Mouse (Mus musculus): ENCODE measurements around the gene Emc10. TPM values are rescaled to one million over a fixed set of nuclear protein-coding genes. Genes with fewer than 3 reads are reported as not detected.

Gene Emc10
- polyA plus RNA-seq, 1 experiment: 67.7 TPM

DNA sequence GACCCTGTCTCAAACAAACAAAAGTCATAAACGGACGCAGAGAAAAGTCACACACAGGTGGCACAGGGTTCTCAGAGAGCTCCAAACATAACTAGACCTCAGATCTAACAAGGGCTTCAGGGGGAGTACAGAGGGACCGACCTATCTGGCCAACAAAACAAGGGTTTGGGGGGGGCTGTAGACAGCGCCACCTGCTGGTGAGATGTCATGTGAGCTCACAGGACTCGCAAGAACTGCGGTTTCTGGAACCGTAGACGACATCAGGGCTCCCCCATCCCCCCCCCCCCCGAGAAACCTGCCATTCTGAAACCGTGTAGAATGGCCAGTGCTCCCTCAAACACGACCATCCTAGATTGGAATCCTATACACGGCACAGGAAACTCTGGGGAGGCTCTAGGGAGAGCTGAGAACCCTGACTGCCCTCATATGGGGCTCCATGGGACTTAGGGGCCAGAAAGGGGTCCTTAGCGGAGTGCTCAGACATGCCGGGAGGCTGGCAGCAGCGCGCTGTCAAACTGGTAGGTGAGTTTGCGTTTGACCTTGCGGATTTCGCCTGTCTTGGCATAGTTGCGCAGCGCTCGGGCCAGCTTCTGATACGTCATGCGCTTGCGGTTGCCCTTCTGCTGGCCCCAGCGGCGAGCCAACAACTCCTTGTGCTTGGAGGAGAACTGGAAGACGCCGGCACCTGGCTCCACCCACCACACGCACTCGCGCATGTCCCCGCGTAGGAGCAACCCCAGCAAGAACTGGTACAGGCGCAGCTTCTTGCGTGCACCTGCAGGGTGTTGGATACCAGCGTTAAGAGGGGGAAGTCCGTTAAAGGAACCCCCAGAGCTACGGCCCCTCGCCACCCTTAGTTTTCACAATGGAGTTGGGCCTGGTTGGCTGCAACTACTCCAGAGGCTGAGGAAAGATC is 31.4 kb upstream of the Emc10 start:
- Histone ChIP-seq H3K9ac (ENCODE audit: low read depth, poor library complexity, severe bottlenecking) (peak overlapping the region; percentile 29; the same call in 1 of the 2 replicates), H3K27ac (ENCODE audit: insufficient read depth, low read length) (no peak overlapping the region), H3K4me3 (ENCODE audit: low read depth, low read length) (peak overlapping the region; percentile 73), H3K9me3 (replicated peaks; ENCODE audit: control insufficient read depth, insufficient read depth, low read length, poor library complexity, severe bottlenecking) (no peaks in the 10 kb centered on the region), H3K27me3 (ENCODE audit: control insufficient read depth, insufficient read depth, low read length, poor library complexity, severe bottlenecking) (no peaks in the 10 kb centered on the region), H3K4me1 (ENCODE audit: control insufficient read depth, insufficient read depth, low read length) (peaks cover 9% of the 10 kb centered on the region), H3K36me3 (ENCODE audit: control insufficient read depth, insufficient read depth, low read length, poor library complexity, severe bottlenecking) (no peaks in the 10 kb centered on the region)
- TF ChIP-seq EP300 (IDR thresholded peaks at IDR 0.05; ENCODE audit: insufficient read depth, low read depth, low read length) (no peak), CTCF (IDR thresholded peaks at IDR 0.05; ENCODE audit: low read depth, low read length) (peak; percentile 85)

DNA sequence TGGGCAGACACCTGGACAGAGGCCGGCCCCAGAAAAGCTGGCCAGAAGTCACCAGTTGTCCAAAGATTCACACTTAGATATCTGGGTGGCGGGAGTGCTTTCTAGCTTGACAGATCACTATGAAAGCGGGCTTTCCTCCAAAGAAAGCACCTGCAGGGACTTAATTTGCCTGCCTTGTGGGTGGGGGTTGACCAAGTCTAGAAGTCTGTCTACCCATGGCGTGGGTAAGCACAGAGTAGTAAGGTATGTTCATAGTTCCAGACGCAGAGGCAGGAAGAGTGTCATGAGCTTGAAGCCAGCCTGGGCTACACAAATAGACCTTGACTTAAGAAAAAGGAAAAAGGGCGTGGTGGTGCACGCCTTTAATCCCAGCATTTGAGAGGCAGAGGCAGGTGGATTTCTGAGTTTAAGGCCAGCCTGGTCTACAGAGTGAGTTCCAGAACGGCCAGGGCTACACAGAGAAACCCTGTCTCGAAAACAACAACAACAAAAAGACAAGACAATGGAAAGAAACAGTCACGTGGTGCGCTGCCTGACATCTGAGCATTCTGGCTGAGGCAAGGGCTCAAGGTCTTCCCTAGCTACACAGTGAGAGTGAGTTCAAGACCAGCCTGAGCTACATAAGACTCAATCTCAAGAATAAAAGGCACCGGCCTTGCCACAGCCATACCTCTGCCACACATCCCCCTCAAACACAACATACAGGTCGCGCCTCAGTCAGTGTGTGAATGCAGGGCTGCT is 30.3 kb upstream of the Emc10 start:
- Histone ChIP-seq H3K4me1 (ENCODE audit: control insufficient read depth, insufficient read depth, low read length) (peaks cover 9% of the 10 kb centered on the region), H3K36me3 (ENCODE audit: control insufficient read depth, insufficient read depth, low read length, poor library complexity, severe bottlenecking) (no peaks in the 10 kb centered on the region), H3K27ac (ENCODE audit: insufficient read depth, low read length) (peak overlapping the region; percentile 31; the same call in 1 of the 2 replicates), H3K9ac (ENCODE audit: low read depth, poor library complexity, severe bottlenecking) (no peak overlapping the region), H3K27me3 (ENCODE audit: control insufficient read depth, insufficient read depth, low read length, poor library complexity, severe bottlenecking) (no peaks in the 10 kb centered on the region), H3K9me3 (replicated peaks; ENCODE audit: control insufficient read depth, insufficient read depth, low read length, poor library complexity, severe bottlenecking) (no peaks in the 10 kb centered on the region), H3K4me3 (ENCODE audit: low read depth, low read length) (no peak overlapping the region)
- TF ChIP-seq POLR2A (IDR thresholded peaks at IDR 0.05; ENCODE audit: insufficient read depth, low read length): no peak
- no peak for TF ChIP-seq CTCF (IDR thresholded peaks at IDR 0.05; ENCODE audit: low read depth, low read length)
- TF ChIP-seq EP300 (IDR thresholded peaks at IDR 0.05; ENCODE audit: insufficient read depth, low read depth, low read length): no peak

DNA sequence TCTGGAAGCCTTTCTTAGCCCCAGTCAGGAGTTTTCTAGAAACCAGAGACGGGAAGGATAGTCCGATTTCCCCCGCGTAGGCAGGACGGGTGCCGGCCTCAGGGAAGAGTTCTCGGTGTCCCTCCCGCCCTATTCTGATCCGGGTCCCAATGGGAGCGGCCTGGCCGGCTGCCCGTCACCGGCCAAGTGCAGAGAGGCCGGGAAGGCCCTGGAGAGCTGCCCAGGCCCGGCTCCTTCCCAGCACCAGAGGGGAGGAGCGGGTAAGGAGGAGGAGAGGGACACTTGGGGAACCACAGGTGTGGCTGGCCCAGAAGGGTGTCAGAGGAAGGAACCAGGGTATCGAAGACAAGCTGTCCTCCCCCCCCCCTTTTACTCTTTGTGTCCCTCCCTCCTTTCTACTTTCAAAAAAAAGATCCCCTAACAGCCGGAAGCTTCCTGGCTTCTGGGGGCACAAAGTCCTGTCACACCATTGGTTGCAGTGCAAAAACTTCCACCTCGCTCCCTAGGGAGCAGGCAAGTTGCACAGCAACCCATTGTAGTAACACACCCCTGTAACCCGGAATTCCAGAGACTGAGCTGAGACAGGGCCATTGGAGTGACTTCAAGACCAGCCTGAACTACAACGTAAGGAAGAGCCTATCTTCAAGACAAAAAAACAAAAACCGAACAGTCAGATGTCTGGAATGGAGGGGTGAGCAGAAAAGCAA is 28.9 kb upstream of the Emc10 start:
- no peaks in the 10 kb centered on the region for H3K36me3 ChIP-seq (ENCODE audit: control insufficient read depth, insufficient read depth, low read length, poor library complexity, severe bottlenecking)
- H3K4me1 ChIP-seq (ENCODE audit: control insufficient read depth, insufficient read depth, low read length): peaks cover 9% of the 10 kb centered on the region
- H3K27ac ChIP-seq (ENCODE audit: insufficient read depth, low read length): peak overlapping the region; percentile 45
- H3K4me3 ChIP-seq (ENCODE audit: low read depth, low read length): peak overlapping the region; percentile 9
- H3K9ac ChIP-seq (ENCODE audit: low read depth, poor library complexity, severe bottlenecking): peak overlapping the region; percentile 63
- TF ChIP-seq POLR2A (IDR thresholded peaks at IDR 0.05; ENCODE audit: insufficient read depth, low read length): no peak
- TF ChIP-seq CTCF (IDR thresholded peaks at IDR 0.05; ENCODE audit: low read depth, low read length): no peak
- TF ChIP-seq EP300 (IDR thresholded peaks at IDR 0.05; ENCODE audit: insufficient read depth, low read depth, low read length): no peak
- H3K27me3 ChIP-seq (ENCODE audit: control insufficient read depth, insufficient read depth, low read length, poor library complexity, severe bottlenecking): no peaks in the 10 kb centered on the region
- H3K9me3 ChIP-seq (replicated peaks; ENCODE audit: control insufficient read depth, insufficient read depth, low read length, poor library complexity, severe bottlenecking): no peaks in the 10 kb centered on the region

GRCm38 (mm10) chr7:44524502-44524901 is 28.2 kb upstream of the Emc10 start, which contains the start of gene Mybpc2:
Mybpc2 (minus strand) TSS chr7:44524656.
- H3K4me3 ChIP-seq (ENCODE audit: low read depth, low read length): peak within 1 kb of the TSS; percentile 9
- H3K27me3 ChIP-seq (ENCODE audit: control insufficient read depth, insufficient read depth, low read length, poor library complexity, severe bottlenecking): no peaks in the 10 kb centered on the region
- H3K4me1 ChIP-seq (ENCODE audit: control insufficient read depth, insufficient read depth, low read length): peaks cover 9% of the 10 kb centered on the region
- H3K27ac ChIP-seq (ENCODE audit: insufficient read depth, low read length): peak within 1 kb of the TSS; percentile 45
- peak within 1 kb of the TSS; percentile 63 for H3K9ac ChIP-seq (ENCODE audit: low read depth, poor library complexity, severe bottlenecking)
- H3K9me3 ChIP-seq (replicated peaks; ENCODE audit: control insufficient read depth, insufficient read depth, low read length, poor library complexity, severe bottlenecking): no peaks in the 10 kb centered on the region
- TF ChIP-seq POLR2A (IDR thresholded peaks at IDR 0.05; ENCODE audit: insufficient read depth, low read length) (no peak), EP300 (IDR thresholded peaks at IDR 0.05; ENCODE audit: insufficient read depth, low read depth, low read length) (no peak), CTCF (IDR thresholded peaks at IDR 0.05; ENCODE audit: low read depth, low read length) (no peak)
- no peaks in the 10 kb centered on the region for H3K36me3 ChIP-seq (ENCODE audit: control insufficient read depth, insufficient read depth, low read length, poor library complexity, severe bottlenecking)

GRCm38 (mm10) chr7:44523056-44523455 is 26.7 kb upstream of the Emc10 start:
- TF ChIP-seq EP300 (IDR thresholded peaks at IDR 0.05; ENCODE audit: insufficient read depth, low read depth, low read length): no peak
- no peak for TF ChIP-seq CTCF (IDR thresholded peaks at IDR 0.05; ENCODE audit: low read depth, low read length)
- TF ChIP-seq POLR2A (IDR thresholded peaks at IDR 0.05; ENCODE audit: insufficient read depth, low read length): no peak
- Histone ChIP-seq H3K4me3 (ENCODE audit: low read depth, low read length) (no peak overlapping the region), H3K9ac (ENCODE audit: low read depth, poor library complexity, severe bottlenecking) (no peak overlapping the region), H3K4me1 (ENCODE audit: control insufficient read depth, insufficient read depth, low read length) (peaks cover 5% of the 10 kb centered on the region), H3K9me3 (replicated peaks; ENCODE audit: control insufficient read depth, insufficient read depth, low read length, poor library complexity, severe bottlenecking) (no peaks in the 10 kb centered on the region), H3K27me3 (ENCODE audit: control insufficient read depth, insufficient read depth, low read length, poor library complexity, severe bottlenecking) (no peaks in the 10 kb centered on the region), H3K27ac (ENCODE audit: insufficient read depth, low read length) (no peak overlapping the region), H3K36me3 (ENCODE audit: control insufficient read depth, insufficient read depth, low read length, poor library complexity, severe bottlenecking) (no peaks in the 10 kb centered on the region)
